Mouse (Mus musculus): ENCODE results near the gene Anks1b.

DNA sequence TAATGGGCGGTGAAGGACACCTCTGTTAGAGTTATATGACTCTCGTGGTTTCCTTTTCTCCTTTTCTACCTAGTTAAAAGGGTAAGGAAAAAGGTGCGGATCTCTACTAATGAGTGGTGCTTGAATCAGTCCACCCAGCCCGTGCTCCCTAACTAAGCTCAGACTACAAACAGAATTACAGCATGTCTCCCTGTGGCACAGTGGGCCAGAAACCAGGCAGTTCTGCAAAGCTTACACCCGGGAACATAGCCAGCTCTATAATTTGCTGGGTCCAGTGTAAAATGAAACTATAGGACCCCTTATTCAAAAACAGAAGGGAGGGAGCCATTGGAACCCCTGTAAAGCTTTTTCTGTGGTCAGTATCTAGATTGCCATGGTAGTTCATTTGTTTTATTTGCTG is 754.2 kb downstream of the Anks1b start:
- TF ChIP-seq CTCF (IDR thresholded peaks at IDR 0.05; ENCODE audit: low read depth), result no peak
- no peak for TF ChIP-seq EP300 (optimal IDR thresholded peaks at IDR 0.05)
